Mouse (Mus musculus) hindbrain, embryonic 16.5 days (tissue): Measurements from ENCODE around the gene Ampd3. TPM values are rescaled to one million over a fixed set of nuclear protein-coding genes. Genes with fewer than 3 reads are reported as not detected.
A peak's percentile ranks its signal among the peaks of the same experiment; 100 is the strongest.

Source experiments
- ATAC-seq: fragments of 200-750 bp; cut with Nextera tagmentation; 2 replicates; pipeline ENCODE4 v1.8.0; 2017; ENCODE audit warnings: moderate TSS enrichment, moderate library complexity
- H3K27ac ChIP-seq: fragments of 300-500 bp; sonication (generic); 2 replicates; pipeline ENCODE4 v1.5.1; 2014; ENCODE audit warnings: low read depth, mild to moderate bottlenecking, control low read depth, low read length, moderate library complexity
- H3K27me3 ChIP-seq: fragments of 300-500 bp; sonication (generic); replicated peaks from 2 replicates; pipeline ENCODE4 v1.6.1; 2014; ENCODE audit warnings: low read length; ENCODE audit not compliant: control insufficient read depth, insufficient read depth
- H3K36me3 ChIP-seq: fragments of 300-500 bp; sonication (generic); 2 replicates; pipeline ENCODE4 v1.6.1; 2014; ENCODE audit warnings: mild to moderate bottlenecking, low read length, moderate library complexity, mixed read lengths; ENCODE audit not compliant: control insufficient read depth, insufficient read depth
- H3K4me1 ChIP-seq: fragments of 300-500 bp; sonication (generic); 2 replicates; pipeline ENCODE4 v1.6.1; 2014; ENCODE audit warnings: low read depth, low read length; ENCODE audit not compliant: control insufficient read depth, insufficient read depth
- H3K4me2 ChIP-seq: fragments of 300-500 bp; sonication (generic); 2 replicates; pipeline ENCODE4 v1.6.1; 2014; ENCODE audit warnings: mild to moderate bottlenecking, low read length, control low read depth, moderate library complexity
- H3K4me3 ChIP-seq: fragments of 300-500 bp; sonication (generic); 2 replicates; pipeline ENCODE4 v1.5.1; 2014; ENCODE audit warnings: mild to moderate bottlenecking, low read length, control low read depth, moderate library complexity
- H3K9ac ChIP-seq: fragments of 300-500 bp; sonication (generic); 2 replicates; pipeline ENCODE4 v1.6.1; 2014; ENCODE audit warnings: low read depth, mild to moderate bottlenecking, control low read depth, low read length, moderate library complexity
- H3K9me3 ChIP-seq: fragments of 300-500 bp; sonication (generic); 2 replicates; pipeline ENCODE4 v1.6.1; 2014; ENCODE audit warnings: mild to moderate bottlenecking, low read length, moderate library complexity; ENCODE audit not compliant: control insufficient read depth
- WGBS: fragments of 180-500 bp; shearing (Covaris S2); extraction: QIAGEN DNeasy Blood & Tissue Kit; methylation state at CpG from one replicate; pipeline ENCODE4 v1.1.7; 2014; 5-methylcytosine and 5-hydroxymethylcytosine counted together
- polyA plus RNA-seq: library from polyadenylated mRNA; unstranded; fragments of >200 nt; fragmentation: Nextera tagmentation; extraction: Ambion mirVana; gene quantifications from 2 replicates; pipeline ENCODE4 v1.2.1, GENCODE M21; 2015

The Ampd3 gene
- 14.3 and 14.9 TPM in 2 replicates for polyA plus RNA-seq

DNA sequence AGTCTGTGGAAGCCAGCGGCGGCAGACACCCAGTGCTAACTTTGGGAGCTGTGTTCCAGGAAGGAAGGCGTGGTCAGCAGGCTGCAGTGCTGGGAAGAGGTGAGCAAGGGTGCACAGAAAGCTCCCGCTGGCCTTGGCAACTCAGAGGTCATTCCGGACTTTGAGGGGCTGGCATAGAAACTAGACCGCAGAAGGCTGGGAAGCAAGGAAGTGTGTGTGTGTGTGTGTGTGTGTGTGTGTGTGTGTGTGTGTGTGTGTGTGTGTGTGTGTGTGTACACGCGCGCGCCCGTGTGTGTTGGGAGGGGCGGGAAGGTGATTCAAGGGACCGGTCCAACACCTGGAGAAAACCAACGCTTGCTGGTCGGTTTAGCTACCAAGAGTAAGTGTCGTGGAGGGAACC, at the start of gene Ampd3:
Gene Ampd3 (plus strand): TSS at position 206 of the 400 bp plus-strand sequence.
- ATAC-seq, result peak; percentile 17; the same call in 1 of the 2 replicates
- Histone ChIP-seq H3K36me3 (no peaks in the 10 kb centered on the region), H3K27me3 (no peaks in the 10 kb centered on the region), H3K9me3 (no peaks in the 10 kb centered on the region), H3K27ac (peak within 1 kb of the TSS; percentile 16), H3K9ac (peak within 1 kb of the TSS; percentile 84), H3K4me2 (peak within 1 kb of the TSS; percentile 93), H3K4me3 (peak within 1 kb of the TSS; percentile 58), H3K4me1 (peaks cover 13% of the 10 kb centered on the region)
- WGBS, result 19% methylated on average over 16 of the region's 16 CpGs

DNA sequence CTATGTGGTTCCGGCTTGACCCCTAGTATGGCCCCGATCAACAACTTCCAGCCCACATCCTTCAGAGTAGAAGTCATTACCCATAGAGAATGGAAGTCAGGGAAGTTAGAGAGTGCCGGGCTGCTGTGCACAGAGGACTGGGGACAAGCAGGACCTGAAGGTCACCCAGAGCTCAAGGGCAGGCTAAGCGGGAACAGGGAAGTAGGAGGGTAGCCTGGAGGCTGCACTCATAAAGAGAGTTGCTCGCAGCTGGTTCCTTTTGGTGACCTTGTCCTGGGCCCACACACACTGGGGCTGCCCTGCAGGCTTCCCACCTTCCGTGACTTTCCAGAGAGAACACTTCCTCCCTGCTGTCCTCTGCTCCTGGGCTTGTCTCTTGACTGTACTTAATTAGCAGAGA, 49.5 kb upstream of the Ampd3 start:
- Histone ChIP-seq H3K4me1 (no peaks in the 10 kb centered on the region), H3K36me3 (no peaks in the 10 kb centered on the region), H3K4me3 (no peak overlapping the region), H3K27ac (no peak overlapping the region), H3K27me3 (no peaks in the 10 kb centered on the region), H3K9ac (no peak overlapping the region), H3K4me2 (no peak overlapping the region), H3K9me3 (no peaks in the 10 kb centered on the region)
- no peak for ATAC-seq
- WGBS, result 90% methylated on average over 6 of the region's 6 CpGs

DNA sequence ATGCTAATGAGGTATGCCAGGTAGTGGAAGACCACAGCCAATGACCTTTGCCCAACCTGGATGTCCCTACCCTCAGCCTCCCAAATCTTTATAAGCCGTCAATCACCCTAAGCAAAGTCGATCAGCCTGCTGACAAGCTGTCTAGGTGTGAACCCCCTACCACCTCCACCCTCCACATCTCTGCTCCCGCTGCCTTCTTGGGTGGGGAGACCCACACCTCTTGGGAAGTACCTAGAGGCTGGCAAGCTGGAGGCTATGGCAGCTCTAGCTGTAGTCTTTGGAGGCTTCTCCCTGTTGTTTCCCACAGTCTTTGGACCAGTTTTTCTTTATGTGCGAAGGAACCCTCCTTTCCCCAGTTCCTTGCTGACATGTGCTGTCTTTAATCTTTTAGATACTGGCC, 48.1 kb upstream of the Ampd3 start:
- H3K4me3 ChIP-seq, result no peak overlapping the region
- no peak overlapping the region for H3K4me2 ChIP-seq
- no peak for ATAC-seq
- no peaks in the 10 kb centered on the region for H3K4me1 ChIP-seq
- no peaks in the 10 kb centered on the region for H3K9me3 ChIP-seq
- 92% methylated on average over 4 of the region's 4 CpGs for WGBS
- no peak overlapping the region for H3K9ac ChIP-seq
- H3K27me3 ChIP-seq, result no peaks in the 10 kb centered on the region
- no peaks in the 10 kb centered on the region for H3K36me3 ChIP-seq
- H3K27ac ChIP-seq, result no peak overlapping the region

DNA sequence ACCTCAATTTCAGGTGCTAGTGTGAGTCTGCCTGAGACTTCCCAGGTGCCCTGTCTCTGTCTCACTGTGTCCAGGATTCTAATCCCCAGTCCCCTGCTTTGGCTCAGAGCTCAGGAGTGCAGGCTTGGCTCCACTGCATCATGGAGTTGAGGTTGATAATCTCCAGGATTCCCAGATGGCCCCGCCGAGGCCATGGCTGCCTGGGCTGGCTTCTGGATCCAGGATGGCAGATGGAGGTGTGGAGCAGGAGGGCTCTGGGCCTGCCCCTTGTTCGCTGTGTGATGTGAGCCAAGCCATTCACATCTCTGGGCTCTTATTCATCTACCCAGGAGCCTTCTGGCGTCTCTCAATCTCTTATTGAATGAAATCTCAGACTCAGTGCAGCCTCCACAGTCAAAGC, 45.8 kb upstream of the Ampd3 start:
- Histone ChIP-seq H3K9me3 (no peaks in the 10 kb centered on the region), H3K4me1 (no peaks in the 10 kb centered on the region), H3K9ac (no peak overlapping the region), H3K27me3 (no peaks in the 10 kb centered on the region), H3K4me2 (no peak overlapping the region), H3K4me3 (no peak overlapping the region), H3K36me3 (no peaks in the 10 kb centered on the region), H3K27ac (no peak overlapping the region)
- no peak for ATAC-seq
- WGBS, result 85% methylated on average over 4 of the region's 4 CpGs

DNA sequence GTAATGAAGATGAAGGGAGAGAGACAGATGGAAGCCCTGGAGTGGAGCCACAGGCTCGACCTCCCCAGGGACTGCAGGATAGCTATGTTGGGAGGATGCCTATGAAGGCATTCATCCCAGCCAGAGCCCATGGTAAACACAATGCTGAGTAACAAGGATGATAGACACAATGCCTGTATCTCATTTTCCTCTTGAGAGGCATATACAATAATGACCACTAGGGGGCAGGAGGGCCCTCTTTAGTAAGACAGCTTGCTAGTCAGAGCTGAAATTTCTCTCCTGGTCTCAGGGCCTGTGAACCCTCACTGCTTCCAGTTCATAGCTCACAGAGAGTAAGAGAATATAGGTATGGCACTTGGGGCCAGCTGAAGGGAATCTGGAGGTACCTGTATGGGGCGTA, 41.0 kb upstream of the Ampd3 start:
- WGBS, result 29% methylated on average over 2 of the region's 2 CpGs
- ATAC-seq, result peak; percentile 52; the same call in 1 of the 2 replicates

DNA sequence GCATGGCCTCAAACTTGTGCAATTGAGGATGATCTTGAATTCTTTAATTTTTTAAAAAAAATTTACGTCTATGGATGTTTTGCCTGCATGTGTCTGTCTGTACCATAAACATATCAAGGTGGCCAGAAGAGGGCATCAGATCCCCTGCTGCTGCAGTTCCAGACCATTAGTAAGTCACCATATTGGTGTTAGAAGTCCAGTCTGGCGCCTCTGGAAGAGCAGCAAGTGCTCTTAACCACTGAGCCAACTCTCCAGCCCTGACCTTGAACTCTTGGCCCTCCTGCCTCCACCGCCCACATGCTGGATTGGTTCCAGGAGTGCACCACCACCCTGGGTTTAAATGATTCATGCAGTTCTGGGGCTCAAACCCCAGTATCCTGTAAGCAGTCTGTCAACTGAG, 39.1 kb upstream of the Ampd3 start:
- no peak overlapping the region for H3K4me2 ChIP-seq
- H3K9me3 ChIP-seq, result no peaks in the 10 kb centered on the region
- H3K9ac ChIP-seq, result no peak overlapping the region
- H3K4me1 ChIP-seq, result no peaks in the 10 kb centered on the region
- ATAC-seq, result peak; percentile 66
- 53% methylated on average over 3 of the region's 3 CpGs for WGBS
- no peaks in the 10 kb centered on the region for H3K36me3 ChIP-seq
- H3K27me3 ChIP-seq, result no peaks in the 10 kb centered on the region
- H3K4me3 ChIP-seq, result no peak overlapping the region
- no peak overlapping the region; the same call in 1 of the 2 replicates for H3K27ac ChIP-seq

More for the DNA sequence above, 41.0 kb upstream of the Ampd3 start:
- Histone ChIP-seq H3K27ac (no peak overlapping the region), H3K36me3 (no peaks in the 10 kb centered on the region), H3K27me3 (no peaks in the 10 kb centered on the region), H3K4me1 (no peaks in the 10 kb centered on the region), H3K9ac (no peak overlapping the region), H3K9me3 (no peaks in the 10 kb centered on the region), H3K4me2 (no peak overlapping the region), H3K4me3 (no peak overlapping the region)

DNA sequence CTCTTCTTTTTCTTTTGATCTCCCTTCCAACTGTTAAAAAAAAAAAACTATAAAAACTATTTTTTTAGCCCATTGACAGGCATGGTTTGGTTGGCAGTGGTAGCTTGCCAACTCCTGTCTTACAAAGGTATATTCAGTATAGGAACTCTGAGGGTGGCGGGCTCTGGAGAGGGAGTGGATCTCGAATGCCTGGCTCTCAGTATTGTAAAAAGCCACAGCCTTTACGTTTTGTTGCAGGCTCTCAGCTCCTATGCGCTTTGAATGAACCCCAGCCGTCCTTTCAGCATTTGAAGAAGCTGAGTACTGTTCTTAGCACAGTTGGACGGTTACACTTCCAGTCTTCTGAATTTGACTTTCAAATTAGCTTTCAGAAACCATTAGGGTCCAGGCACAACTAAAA, 38.7 kb upstream of the Ampd3 start:
- no peak overlapping the region for H3K4me2 ChIP-seq
- H3K27me3 ChIP-seq, result no peaks in the 10 kb centered on the region
- no peaks in the 10 kb centered on the region for H3K36me3 ChIP-seq
- H3K9ac ChIP-seq, result no peak overlapping the region
- H3K4me3 ChIP-seq, result no peak overlapping the region
- 30% methylated on average over 6 of the region's 6 CpGs for WGBS
- H3K9me3 ChIP-seq, result no peaks in the 10 kb centered on the region
- H3K27ac ChIP-seq, result no peak overlapping the region; the same call in 1 of the 2 replicates
- no peaks in the 10 kb centered on the region for H3K4me1 ChIP-seq
- peak; percentile 68 for ATAC-seq

DNA sequence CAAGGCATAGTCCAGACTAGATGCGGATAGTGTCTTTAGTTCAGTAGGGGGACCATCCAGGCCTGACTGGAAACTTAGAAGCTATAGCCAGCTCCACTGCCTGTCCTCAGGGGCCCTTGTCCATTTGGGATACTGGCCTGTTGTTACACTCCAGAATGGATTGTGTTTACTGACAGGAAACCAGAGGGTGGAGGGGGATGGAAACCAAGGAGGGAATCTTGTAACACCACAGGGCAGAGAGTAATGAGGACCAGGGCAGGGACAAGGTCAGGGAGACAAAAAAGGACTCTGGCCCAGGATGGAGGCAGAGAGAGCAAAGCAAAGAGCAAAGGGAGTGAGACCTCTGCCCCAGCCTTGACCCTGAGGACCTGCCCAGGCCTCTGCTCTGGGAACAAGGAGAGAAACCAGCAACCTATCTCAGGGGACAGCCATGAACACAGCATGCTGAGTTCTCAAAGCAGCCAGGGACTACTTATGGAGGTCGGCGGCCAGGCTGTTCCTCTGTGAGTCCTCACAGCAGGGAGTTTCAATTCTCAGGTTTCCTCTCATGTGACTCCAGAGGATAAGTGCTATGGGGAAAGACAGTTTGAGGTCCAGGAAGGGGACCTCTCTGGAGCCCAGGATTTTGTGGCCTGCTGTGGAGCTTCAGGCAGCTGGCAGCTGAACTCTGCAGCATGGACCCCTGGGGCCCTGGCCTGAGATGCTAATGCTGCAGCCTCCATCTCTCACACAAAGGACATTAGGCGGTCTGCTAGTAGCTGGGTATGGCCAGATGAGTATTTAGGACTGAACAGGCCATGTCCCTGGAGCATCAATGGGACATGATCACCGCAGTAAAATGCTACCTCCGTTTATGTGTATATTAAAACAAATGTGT, 36.7 kb upstream of the Ampd3 start:
- no peak overlapping the region for H3K4me2 ChIP-seq
- no peaks in the 10 kb centered on the region for H3K9me3 ChIP-seq
- no peak overlapping the region for H3K27ac ChIP-seq
- H3K27me3 ChIP-seq, result no peaks in the 10 kb centered on the region
- no peak overlapping the region for H3K4me3 ChIP-seq
- H3K36me3 ChIP-seq, result no peaks in the 10 kb centered on the region
- 49% methylated on average over 6 of the region's 6 CpGs for WGBS
- H3K4me1 ChIP-seq, result no peaks in the 10 kb centered on the region
- ATAC-seq, result no peak
- H3K9ac ChIP-seq, result no peak overlapping the region

DNA sequence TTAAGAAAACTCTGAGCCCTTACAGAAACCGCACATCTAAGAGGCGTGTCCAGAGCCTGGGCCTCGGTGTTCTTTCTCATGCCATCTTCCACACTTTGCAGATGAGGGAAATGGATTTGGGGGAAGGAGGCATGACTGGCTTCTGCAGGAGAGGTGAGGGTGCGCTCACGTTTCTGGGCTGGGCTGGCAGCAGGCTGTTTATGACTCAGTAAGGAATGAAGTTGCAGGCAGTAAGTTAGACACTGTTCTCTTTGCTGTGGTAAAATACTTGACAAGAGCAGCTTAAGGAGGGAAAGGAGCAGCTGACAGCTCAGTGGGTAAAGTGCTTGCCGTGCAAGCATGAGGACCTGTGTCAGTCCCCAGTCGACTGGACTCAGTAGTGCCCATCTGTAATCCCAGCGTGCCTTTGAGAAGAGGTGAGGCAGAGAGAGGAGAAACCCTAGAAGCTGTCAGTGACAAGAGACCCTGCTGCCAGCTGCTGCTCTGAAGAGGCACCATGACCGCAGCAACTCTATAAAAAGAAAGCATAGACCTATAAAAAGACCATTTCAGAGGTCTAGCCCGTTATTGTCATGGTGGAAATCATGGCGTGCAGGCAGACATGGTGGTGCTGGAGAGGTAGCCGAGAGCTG, 35.9 kb upstream of the Ampd3 start:
- ATAC-seq, result no peak
- Histone ChIP-seq H3K36me3 (no peaks in the 10 kb centered on the region), H3K4me3 (no peak overlapping the region), H3K4me1 (no peaks in the 10 kb centered on the region), H3K27ac (no peak overlapping the region), H3K9ac (no peak overlapping the region), H3K9me3 (no peaks in the 10 kb centered on the region), H3K4me2 (no peak overlapping the region), H3K27me3 (no peaks in the 10 kb centered on the region)
- WGBS, result 81% methylated on average over 12 of the region's 12 CpGs
